Mouse (Mus musculus): Measurements from ENCODE around the gene Cox7a2l. TPM values are rescaled to one million over a fixed set of nuclear protein-coding genes. Genes with fewer than 3 reads are reported as not detected.

Gene Cox7a2l
- polyA plus RNA-seq, 1 experiment from 2014 or later, result 189 TPM

- H3K27ac ChIP-seq (ENCODE audit: low read length), result no peak overlapping the region
- H3K4me3 ChIP-seq (ENCODE audit: low read depth, low read length), result no peak overlapping the region
- H3K9ac ChIP-seq (replicated peaks; ENCODE audit: low read depth, low read length), result no peak overlapping the region
- H3K4me1 ChIP-seq (ENCODE audit: control insufficient read depth, insufficient read depth, low read length), result no peaks in the 10 kb centered on the region
- H3K9me3 ChIP-seq (ENCODE audit: control insufficient read depth, low read depth, low read length), result no peaks in the 10 kb centered on the region
- H3K27me3 ChIP-seq (ENCODE audit: control insufficient read depth, insufficient read depth, low read length), result no peaks in the 10 kb centered on the region
- ATAC-seq (ENCODE audit: insufficient number of reproducible peaks, insufficient read depth, low FRiP score, low read depth), result no peak
- H3K4me2 ChIP-seq (replicated peaks; ENCODE audit: low read depth, low read length), result no peak overlapping the region
- WGBS, result 88% methylated on average over 7 of the region's 7 CpGs
- peaks cover 32% of the 10 kb centered on the region; the same call in 1 of the 2 replicates for H3K36me3 ChIP-seq (ENCODE audit: control insufficient read depth, insufficient read depth, low read length)
Observed at GRCm38 (mm10) chr17:83482817-83483536, 34.2 kb downstream of the Cox7a2l start.

GRCm38 (mm10) chr17:83481551-83481950 lies 35.6 kb downstream of the Cox7a2l start:
- no peak for ATAC-seq (ENCODE audit: insufficient number of reproducible peaks, insufficient read depth, low FRiP score, low read depth)
- no peak overlapping the region for H3K9ac ChIP-seq (replicated peaks; ENCODE audit: low read depth, low read length)
- no peaks in the 10 kb centered on the region for H3K9me3 ChIP-seq (ENCODE audit: control insufficient read depth, low read depth, low read length)
- no peak overlapping the region for H3K4me3 ChIP-seq (ENCODE audit: low read depth, low read length)
- no peak overlapping the region for H3K4me2 ChIP-seq (replicated peaks; ENCODE audit: low read depth, low read length)
- 78% methylated on average over 7 of the region's 7 CpGs for WGBS
- peaks cover 45% of the 10 kb centered on the region; the same call in 1 of the 2 replicates for H3K36me3 ChIP-seq (ENCODE audit: control insufficient read depth, insufficient read depth, low read length)
- H3K4me1 ChIP-seq (ENCODE audit: control insufficient read depth, insufficient read depth, low read length), result no peaks in the 10 kb centered on the region
- H3K27ac ChIP-seq (ENCODE audit: low read length), result no peak overlapping the region
- no peaks in the 10 kb centered on the region for H3K27me3 ChIP-seq (ENCODE audit: control insufficient read depth, insufficient read depth, low read length)

GRCm38 (mm10) chr17:83477089-83477488 lies 40.0 kb downstream of the Cox7a2l start:
- no peak for ATAC-seq (ENCODE audit: insufficient number of reproducible peaks, insufficient read depth, low FRiP score, low read depth)
- no peak overlapping the region for H3K9ac ChIP-seq (replicated peaks; ENCODE audit: low read depth, low read length)
- no peaks in the 10 kb centered on the region for H3K9me3 ChIP-seq (ENCODE audit: control insufficient read depth, low read depth, low read length)
- H3K27me3 ChIP-seq (ENCODE audit: control insufficient read depth, insufficient read depth, low read length), result no peaks in the 10 kb centered on the region
- 94% methylated on average over 12 of the region's 12 CpGs for WGBS
- no peak overlapping the region for H3K27ac ChIP-seq (ENCODE audit: low read length)
- H3K4me2 ChIP-seq (replicated peaks; ENCODE audit: low read depth, low read length), result no peak overlapping the region
- H3K4me3 ChIP-seq (ENCODE audit: low read depth, low read length), result no peak overlapping the region
- peaks cover 68% of the 10 kb centered on the region for H3K36me3 ChIP-seq (ENCODE audit: control insufficient read depth, insufficient read depth, low read length)
- no peaks in the 10 kb centered on the region for H3K4me1 ChIP-seq (ENCODE audit: control insufficient read depth, insufficient read depth, low read length)

GRCm38 (mm10) chr17:83469586-83469985 lies 47.5 kb downstream of the Cox7a2l start:
- H3K9me3 ChIP-seq (ENCODE audit: control insufficient read depth, low read depth, low read length), result no peaks in the 10 kb centered on the region
- no peak overlapping the region for H3K9ac ChIP-seq (replicated peaks; ENCODE audit: low read depth, low read length)
- no peak overlapping the region for H3K4me3 ChIP-seq (ENCODE audit: low read depth, low read length)
- peaks cover 39% of the 10 kb centered on the region for H3K36me3 ChIP-seq (ENCODE audit: control insufficient read depth, insufficient read depth, low read length)
- H3K27ac ChIP-seq (ENCODE audit: low read length), result no peak overlapping the region
- H3K4me1 ChIP-seq (ENCODE audit: control insufficient read depth, insufficient read depth, low read length), result no peaks in the 10 kb centered on the region
- no peak for ATAC-seq (ENCODE audit: insufficient number of reproducible peaks, insufficient read depth, low FRiP score, low read depth)
- 96% methylated on average over 2 of the region's 2 CpGs for WGBS
- no peaks in the 10 kb centered on the region for H3K27me3 ChIP-seq (ENCODE audit: control insufficient read depth, insufficient read depth, low read length)
- H3K4me2 ChIP-seq (replicated peaks; ENCODE audit: low read depth, low read length), result no peak overlapping the region

- H3K36me3 ChIP-seq (ENCODE audit: control insufficient read depth, insufficient read depth, low read length), result peaks cover 33% of the 10 kb centered on the region
- H3K27me3 ChIP-seq (ENCODE audit: control insufficient read depth, insufficient read depth, low read length), result no peaks in the 10 kb centered on the region
- no peak overlapping the region for H3K9ac ChIP-seq (replicated peaks; ENCODE audit: low read depth, low read length)
- no peak for ATAC-seq (ENCODE audit: insufficient number of reproducible peaks, insufficient read depth, low FRiP score, low read depth)
- H3K9me3 ChIP-seq (ENCODE audit: control insufficient read depth, low read depth, low read length), result no peaks in the 10 kb centered on the region
- H3K27ac ChIP-seq (ENCODE audit: low read length), result no peak overlapping the region
- no peak overlapping the region for H3K4me2 ChIP-seq (replicated peaks; ENCODE audit: low read depth, low read length)
- no peaks in the 10 kb centered on the region for H3K4me1 ChIP-seq (ENCODE audit: control insufficient read depth, insufficient read depth, low read length)
- WGBS, result 43% methylated on average over 6 of the region's 6 CpGs
- no peak overlapping the region for H3K4me3 ChIP-seq (ENCODE audit: low read depth, low read length)
Observed at GRCm38 (mm10) chr17:83466697-83467251, 50.4 kb downstream of the Cox7a2l start.

GRCm38 (mm10) chr17:83465969-83466368 lies 51.2 kb downstream of the Cox7a2l start:
- Histone ChIP-seq H3K27me3 (ENCODE audit: control insufficient read depth, insufficient read depth, low read length) (no peaks in the 10 kb centered on the region), H3K4me3 (ENCODE audit: low read depth, low read length) (no peak overlapping the region), H3K27ac (ENCODE audit: low read length) (no peak overlapping the region), H3K4me1 (ENCODE audit: control insufficient read depth, insufficient read depth, low read length) (no peaks in the 10 kb centered on the region), H3K9ac (replicated peaks; ENCODE audit: low read depth, low read length) (no peak overlapping the region), H3K9me3 (ENCODE audit: control insufficient read depth, low read depth, low read length) (no peaks in the 10 kb centered on the region), H3K4me2 (replicated peaks; ENCODE audit: low read depth, low read length) (no peak overlapping the region), H3K36me3 (ENCODE audit: control insufficient read depth, insufficient read depth, low read length) (peaks cover 38% of the 10 kb centered on the region)
- WGBS, result 92% methylated on average over 5 of the region's 5 CpGs
- no peak for ATAC-seq (ENCODE audit: insufficient number of reproducible peaks, insufficient read depth, low FRiP score, low read depth)

GRCm38 (mm10) chr17:83457271-83457670 lies 59.9 kb downstream of the Cox7a2l start:
- WGBS, result 90% methylated on average over 1 of the region's 1 CpGs
- no peak overlapping the region for H3K4me3 ChIP-seq (ENCODE audit: low read depth, low read length)
- H3K9ac ChIP-seq (replicated peaks; ENCODE audit: low read depth, low read length), result no peak overlapping the region
- H3K27ac ChIP-seq (ENCODE audit: low read length), result no peak overlapping the region
- peaks cover 72% of the 10 kb centered on the region for H3K36me3 ChIP-seq (ENCODE audit: control insufficient read depth, insufficient read depth, low read length)
- no peaks in the 10 kb centered on the region for H3K4me1 ChIP-seq (ENCODE audit: control insufficient read depth, insufficient read depth, low read length)
- ATAC-seq (ENCODE audit: insufficient number of reproducible peaks, insufficient read depth, low FRiP score, low read depth), result no peak
- no peaks in the 10 kb centered on the region for H3K27me3 ChIP-seq (ENCODE audit: control insufficient read depth, insufficient read depth, low read length)
- no peak overlapping the region for H3K4me2 ChIP-seq (replicated peaks; ENCODE audit: low read depth, low read length)
- no peaks in the 10 kb centered on the region for H3K9me3 ChIP-seq (ENCODE audit: control insufficient read depth, low read depth, low read length)

- 76% methylated on average over 5 of the region's 5 CpGs for WGBS
- Histone ChIP-seq H3K4me1 (ENCODE audit: control insufficient read depth, insufficient read depth, low read length) (no peaks in the 10 kb centered on the region), H3K27me3 (ENCODE audit: control insufficient read depth, insufficient read depth, low read length) (no peaks in the 10 kb centered on the region), H3K9ac (replicated peaks; ENCODE audit: low read depth, low read length) (no peak overlapping the region), H3K4me3 (ENCODE audit: low read depth, low read length) (no peak overlapping the region), H3K4me2 (replicated peaks; ENCODE audit: low read depth, low read length) (no peak overlapping the region), H3K36me3 (ENCODE audit: control insufficient read depth, insufficient read depth, low read length) (peaks cover 76% of the 10 kb centered on the region), H3K27ac (ENCODE audit: low read length) (no peak overlapping the region), H3K9me3 (ENCODE audit: control insufficient read depth, low read depth, low read length) (no peaks in the 10 kb centered on the region)
- ATAC-seq (ENCODE audit: insufficient number of reproducible peaks, insufficient read depth, low FRiP score, low read depth), result no peak
Observed at GRCm38 (mm10) chr17:83453587-83453986, 63.5 kb downstream of the Cox7a2l start.
